Mouse (Mus musculus): ENCODE results near the gene Rhox2a. TPM values are rescaled to one million over a fixed set of nuclear protein-coding genes. Genes with fewer than 3 reads are reported as not detected.
"Not testable (repeated sequence)": the region's sequence is repeated elsewhere in the genome, so short reads cannot be mapped to it uniquely, and the experiment has no call there.

Gene Rhox2a
- not detected in 2 replicates for polyA plus RNA-seq (2012)

GRCm38 (mm10) chrX:37244676-37245075 lies at the start of gene Rhox2a:
TSS of gene Rhox2a (plus strand) at chrX:37244976.
- not testable (repeated sequence) for H3K27me3 ChIP-seq (ENCODE audit: control insufficient read depth); H3K4me3 ChIP-seq (replicated peaks); H3K9me3 ChIP-seq (ENCODE audit: control insufficient read depth, low read length); H3K36me3 ChIP-seq (ENCODE audit: control insufficient read depth); H3K4me1 ChIP-seq (ENCODE audit: control insufficient read depth)

GRCm38 (mm10) chrX:37198676-37199075 lies 46.1 kb upstream of the Rhox2a start:
- TF ChIP-seq GATA1 (IDR thresholded peaks at IDR 0.05; ENCODE audit: low read length) (no peak), TAL1 (IDR thresholded peaks at IDR 0.05; ENCODE audit: low read length) (no peak)
- Histone ChIP-seq H3K9me3 (ENCODE audit: control insufficient read depth, low read length) (no peaks in the 10 kb centered on the region), H3K36me3 (ENCODE audit: control insufficient read depth) (no peaks in the 10 kb centered on the region), H3K4me1 (ENCODE audit: control insufficient read depth) (no peaks in the 10 kb centered on the region), H3K27me3 (ENCODE audit: control insufficient read depth) (no peaks in the 10 kb centered on the region), H3K4me3 (replicated peaks) (no peak overlapping the region)

GRCm38 (mm10) chrX:37210941-37211340 lies 33.8 kb upstream of the Rhox2a start, which contains the start of gene Gm9:
TSS of gene Gm9 (minus strand) at chrX:37211041.
- TF ChIP-seq TAL1 (IDR thresholded peaks at IDR 0.05; ENCODE audit: low read length) (no peak), GATA1 (IDR thresholded peaks at IDR 0.05; ENCODE audit: low read length) (no peak)
- no peaks in the 10 kb centered on the region for H3K4me1 ChIP-seq (ENCODE audit: control insufficient read depth)
- H3K36me3 ChIP-seq (ENCODE audit: control insufficient read depth), result no peaks in the 10 kb centered on the region
- H3K27me3 ChIP-seq (ENCODE audit: control insufficient read depth), result no peaks in the 10 kb centered on the region
- H3K9me3 ChIP-seq (ENCODE audit: control insufficient read depth, low read length), result peaks cover 2% of the 10 kb centered on the region; the same call in 1 of the 2 replicates
- H3K4me3 ChIP-seq (replicated peaks), result no peak within 1 kb of the TSS

- H3K9me3 ChIP-seq (ENCODE audit: control insufficient read depth, low read length), result not testable (repeated sequence)
Observed at GRCm38 (mm10) chrX:37222158-37222557, 22.6 kb upstream of the Rhox2a start, which contains the start of gene Rhox1. TSS of gene Rhox1 (minus strand) at chrX:37222258.

GRCm38 (mm10) chrX:37249619-37250018 lies 4.8 kb downstream of the Rhox2a start, which contains the start of gene Rhox3a:
TSS of gene Rhox3a (plus strand) at chrX:37249919.
- H3K9me3 ChIP-seq (ENCODE audit: control insufficient read depth, low read length); H3K4me1 ChIP-seq (ENCODE audit: control insufficient read depth); H3K4me3 ChIP-seq (replicated peaks); H3K36me3 ChIP-seq (ENCODE audit: control insufficient read depth); H3K27me3 ChIP-seq (ENCODE audit: control insufficient read depth): not testable (repeated sequence)

More at GRCm38 (mm10) chrX:37222158-37222557, 22.6 kb upstream of the Rhox2a start, which contains the start of gene Rhox1:
- not testable (repeated sequence) for H3K4me1 ChIP-seq (ENCODE audit: control insufficient read depth); H3K27me3 ChIP-seq (ENCODE audit: control insufficient read depth); H3K4me3 ChIP-seq (replicated peaks); H3K36me3 ChIP-seq (ENCODE audit: control insufficient read depth)

- not testable (repeated sequence) for H3K4me1 ChIP-seq (ENCODE audit: control insufficient read depth); H3K36me3 ChIP-seq (ENCODE audit: control insufficient read depth); H3K4me3 ChIP-seq (replicated peaks); H3K27me3 ChIP-seq (ENCODE audit: control insufficient read depth); H3K9me3 ChIP-seq (ENCODE audit: control insufficient read depth, low read length)
Observed at GRCm38 (mm10) chrX:37265038-37265437, 20.3 kb downstream of the Rhox2a start, which contains the start of gene Rhox4a. TSS of gene Rhox4a (plus strand) at chrX:37265338.

Other genes starting within 250 kb of the Rhox2a start
- gene Sowahd, start 196.1 kb upstream of the Rhox2a start, polyA plus RNA-seq (2012), result 0.02 TPM in 1 of 2 replicates, not detected in the other
- 41.4 and 44.5 TPM in 2 replicates for gene Rpl39, start 159.6 kb upstream of the Rhox2a start, polyA plus RNA-seq (2012)
- gene Upf3b, start 134.7 kb upstream of the Rhox2a start, polyA plus RNA-seq (2012), result 1.1 and 1.3 TPM in 2 replicates
- gene Nkap, start 118.2 kb upstream of the Rhox2a start, polyA plus RNA-seq (2012), result 0.49 and 0.55 TPM in 2 replicates
- gene Akap14, start 76.1 kb upstream of the Rhox2a start, polyA plus RNA-seq (2012), result not detected in 2 replicates
- gene Ndufa1, start 53.8 kb upstream of the Rhox2a start, polyA plus RNA-seq (2012), result 24.9 and 26.0 TPM in 2 replicates
- gene Rnf113a1, start 53.7 kb upstream of the Rhox2a start, polyA plus RNA-seq (2012), result 0.04 and 0.15 TPM in 2 replicates
- gene Gm9, start 33.9 kb upstream of the Rhox2a start, polyA plus RNA-seq (2012), result not detected in 2 replicates
- gene Rhox1, start 22.7 kb upstream of the Rhox2a start, polyA plus RNA-seq (2012), result not detected in 2 replicates
- not detected in 2 replicates for gene Rhox3a, start 4.9 kb downstream of the Rhox2a start, polyA plus RNA-seq (2012)
- not detected in 2 replicates for gene Rhox4a, start 20.4 kb downstream of the Rhox2a start, polyA plus RNA-seq (2012)
- not detected in 2 replicates for gene Rhox3a2, start 135.1 kb downstream of the Rhox2a start, polyA plus RNA-seq (2012)
- not detected in 2 replicates for gene Rhox4a2, start 145.9 kb downstream of the Rhox2a start, polyA plus RNA-seq (2012)
- not detected in 2 replicates for gene Rhox2b, start 167.1 kb downstream of the Rhox2a start, polyA plus RNA-seq (2012)
- gene Rhox4b, start 187.5 kb downstream of the Rhox2a start, polyA plus RNA-seq (2012), result not detected in 2 replicates
- not detected in 2 replicates for gene Rhox2c, start 208.7 kb downstream of the Rhox2a start, polyA plus RNA-seq (2012)
- gene Rhox3c, start 213.6 kb downstream of the Rhox2a start, polyA plus RNA-seq (2012), result not detected in 2 replicates
- gene Rhox4c, start 235.4 kb downstream of the Rhox2a start, polyA plus RNA-seq (2012), result not detected in 2 replicates
- not detected in 2 replicates for gene Rhox2d, start 248.5 kb downstream of the Rhox2a start, polyA plus RNA-seq (2012)